Mouse (Mus musculus) neural tube, embryonic 11.5 days (tissue): ENCODE measurements around the gene Atp10b. TPM values are rescaled to one million over a fixed set of nuclear protein-coding genes. Genes with fewer than 3 reads are reported as not detected.

Source experiments
- polyA plus RNA-seq: library from polyadenylated mRNA; unstranded; fragments of >200 nt; fragmentation: Nextera tagmentation; extraction: Ambion mirVana; gene quantifications from 2 replicates; pipeline ENCODE4 v1.2.1, GENCODE M21; 2014

Atp10b gene
- polyA plus RNA-seq, 1 experiment from 2014 or later, result 0.68 TPM

Other genes with a start within 250 kb of the Atp10b start
- gene Gm9972, start 114.1 kb upstream of the Atp10b start, polyA plus RNA-seq, result not detected in 2 replicates